8 mouse cellular contexts compared by ENCODE assay signal in genomic region chr11:4894848-4895816, GRCm38 (mm10). TPM values are rescaled to one million over a fixed set of nuclear protein-coding genes. Genes with fewer than 3 reads are reported as not detected.
DNase-seq lines count a peak whose midpoint lies in the region; ATAC-seq and TF ChIP-seq lines count a peak whose summit lies in the region.

Gene Thoc5 (plus strand): TSS chr11:4895320.

- DNase-seq in A20 (ENCODE audit: low read depth, low spot score): peak; percentile 92
- peak; percentile 93 for DNase-seq in heart, embryonic 10.5 days (ENCODE audit: low spot score)
- peak; percentile 83 for DNase-seq in liver
- peak; percentile 73 to 87 for DNase-seq in spleen, postnatal 4 days (ENCODE audit: low spot score in 2 of 2)

- H3K27ac ChIP-seq in bone marrow macrophage, adult 2 months (ENCODE audit: insufficient read depth, low read depth, low read length): peak within 1 kb of the TSS; percentile 36
- H3K27ac ChIP-seq in embryonic fibroblast, embryonic 13.5 days (ENCODE audit: insufficient read depth, low read length): no peak within 1 kb of the TSS
- peak within 1 kb of the TSS; percentile 86 for H3K27ac ChIP-seq in heart, embryonic 10.5 days
- peak within 1 kb of the TSS; percentile 85 for H3K27ac ChIP-seq in kidney, embryonic 15.5 days

- no peaks in the 10 kb centered on the region for H3K9me3 ChIP-seq in heart, embryonic 10.5 days
- no peaks in the 10 kb centered on the region for H3K9me3 ChIP-seq in kidney, embryonic 15.5 days (replicated peaks)

- H3K4me1 ChIP-seq in bone marrow macrophage, adult 2 months (ENCODE audit: control insufficient read depth, insufficient read depth, low read length): peaks cover 4% of the 10 kb centered on the region; the same call in 1 of the 2 replicates
- H3K4me1 ChIP-seq in embryonic fibroblast, embryonic 13.5 days (ENCODE audit: control insufficient read depth, insufficient read depth, low read length): peaks cover 3% of the 10 kb centered on the region; the same call in 1 of the 2 replicates
- peaks cover 8% of the 10 kb centered on the region for H3K4me1 ChIP-seq in heart, embryonic 10.5 days
- peaks cover 7% of the 10 kb centered on the region for H3K4me1 ChIP-seq in kidney, embryonic 15.5 days

- H3K4me3 ChIP-seq in bone marrow macrophage, adult 2 months (ENCODE audit: insufficient read depth, low read length): peak within 1 kb of the TSS; percentile 76
- H3K4me3 ChIP-seq in embryonic fibroblast, embryonic 13.5 days (ENCODE audit: insufficient read depth, low read length): peak within 1 kb of the TSS; percentile 87
- H3K4me3 ChIP-seq in heart, embryonic 10.5 days: peak within 1 kb of the TSS; percentile 86
- H3K4me3 ChIP-seq in kidney, embryonic 15.5 days (replicated peaks): peak within 1 kb of the TSS; percentile 84

- no peak for TF ChIP-seq POLR2A in bone marrow macrophage, adult 2 months (IDR thresholded peaks at IDR 0.05; ENCODE audit: borderline replicate concordance, low read depth, low read length)
- peak; percentile 88 for TF ChIP-seq POLR2A in embryonic fibroblast, embryonic 13.5 days (IDR thresholded peaks at IDR 0.05; ENCODE audit: low read depth, low read length)

- peak; percentile 89 for ATAC-seq in kidney, embryonic 15.5 days (replicated peaks; ENCODE audit: low FRiP score)
- peak; percentile 95 for ATAC-seq in monocyte, adult 5-6 weeks (replicated peaks; ENCODE audit: insufficient number of reproducible peaks, low FRiP score, low TSS enrichment, poor library complexity, severe bottlenecking)

- peak within 1 kb of the TSS; percentile 76 for H3K9ac ChIP-seq in kidney, embryonic 15.5 days

- WGBS in heart, embryonic 10.5 days: 2% methylated on average over 52 of the region's 52 CpGs
- 3% methylated on average over 52 of the region's 52 CpGs for WGBS in kidney, embryonic 15.5 days

- peaks cover 43% of the 10 kb centered on the region for H3K36me3 ChIP-seq in heart, embryonic 10.5 days
- H3K36me3 ChIP-seq in kidney, embryonic 15.5 days: peaks cover 46% of the 10 kb centered on the region

- peak within 1 kb of the TSS; percentile 86 for H3K4me2 ChIP-seq in kidney, embryonic 15.5 days

- H3K27me3 ChIP-seq in heart, embryonic 10.5 days (ENCODE audit: insufficient read depth, poor library complexity, severe bottlenecking): no peaks in the 10 kb centered on the region
- no peaks in the 10 kb centered on the region for H3K27me3 ChIP-seq in kidney, embryonic 15.5 days

- TF ChIP-seq CTCF in bone marrow macrophage, adult 2 months (IDR thresholded peaks at IDR 0.05; ENCODE audit: low read depth, low read length): no peak
- no peak for TF ChIP-seq CTCF in embryonic fibroblast, embryonic 13.5 days (IDR thresholded peaks at IDR 0.05; ENCODE audit: borderline replicate concordance, insufficient read depth, low read length)

RNA-seq across cellular contexts. Expression of gene Thoc5, which starts in this region (rescaled TPM):
- polyA plus RNA-seq in bone marrow macrophage, adult 2 months (2012; ENCODE audit: insufficient read depth, insufficient read length, missing spikeins): 23.0 and 23.3 TPM in 2 replicates
- 33.1 and 34.9 TPM in 2 replicates for polyA plus RNA-seq in embryonic fibroblast, embryonic 13.5 days (2011; ENCODE audit: insufficient read length, low read depth, missing spikeins)
- polyA plus RNA-seq in heart, embryonic 10.5 days (2016; fragmentation: Nextera tagmentation; extraction: Ambion mirVana): 32.2 and 36.9 TPM in 2 replicates
- polyA plus RNA-seq in kidney, embryonic 15.5 days (2015; fragmentation: Nextera tagmentation; extraction: Ambion mirVana): 36.0 and 39.7 TPM in 2 replicates
- total RNA-seq in monocyte, adult 5-6 weeks (2017): 32.0 to 53.6 TPM (median 48.2 TPM) in 3 replicates
